Mouse (Mus musculus): ENCODE results near the gene Cyp2j12.

GRCm38 (mm10) chr4:96078308-96078707, 62.6 kb downstream of the Cyp2j12 start:
- TF ChIP-seq CTCF (IDR thresholded peaks at IDR 0.05; ENCODE audit: low read depth) (no peak), EP300 (IDR thresholded peaks at IDR 0.05; ENCODE audit: low read depth) (no peak)

Data from heart, postnatal 0 days (tissue).